Comparison of ENCODE assay signal across 8 mouse cellular contexts in genomic region chr9:40807289-40807920, GRCm38 (mm10). TPM values are rescaled to one million over a fixed set of nuclear protein-coding genes. Genes with fewer than 3 reads are reported as not detected.
DNase-seq lines count a peak whose midpoint lies in the region; ATAC-seq lines count a peak whose summit lies in the region.

No protein-coding gene starts in this region.

- H3K4me2 ChIP-seq in midbrain, embryonic 15.5 days: no peak overlapping the region

- no peak overlapping the region for H3K9ac ChIP-seq in midbrain, embryonic 15.5 days

- H3K27me3 ChIP-seq in midbrain, embryonic 15.5 days (replicated peaks): no peaks in the 10 kb centered on the region

- WGBS in midbrain, embryonic 15.5 days: 24% methylated on average over 11 of the region's 11 CpGs

- peaks cover 16% of the 10 kb centered on the region; the same call in 1 of the 2 replicates for H3K36me3 ChIP-seq in midbrain, embryonic 15.5 days (replicated peaks)

- H3K9me3 ChIP-seq in midbrain, embryonic 15.5 days: no peaks in the 10 kb centered on the region

- peaks cover 63% of the 10 kb centered on the region for H3K4me1 ChIP-seq in midbrain, embryonic 15.5 days

- no peak overlapping the region for H3K4me3 ChIP-seq in midbrain, embryonic 15.5 days

- peak overlapping the region; percentile 43; the same call in 1 of the 2 replicates for H3K27ac ChIP-seq in midbrain, embryonic 15.5 days

- DNase-seq in embryo, embryonic 10 days (ENCODE audit: low spot score): peak; percentile 59
- DNase-seq in embryo, embryonic 9.5 days (ENCODE audit: extremely low spot score): no peak
- peak; percentile 71 for DNase-seq in NIH3T3 (ENCODE audit: low read depth)
- DNase-seq in heart, adult 9 months (ENCODE audit: low spot score in 2 of 2): peak; percentile 47 to 61
- DNase-seq in kidney, postnatal 14 days: peak; percentile 68
- DNase-seq in T-cell, adult 2 months (ENCODE audit: low spot score): no peak
- DNase-seq in layer of hippocampus, adult 8-10 months (ENCODE audit: low spot score in 2 of 2): no peak

- no peak for ATAC-seq in midbrain, embryonic 15.5 days (replicated peaks)

RNA-seq across cellular contexts. Expression of gene Hspa8, which starts 6.6 kb away (rescaled TPM):
- 3,196 and 3,218 TPM in 2 replicates for polyA plus RNA-seq in midbrain, embryonic 15.5 days (2015; fragmentation: Nextera tagmentation; extraction: Ambion mirVana)
- total RNA-seq in layer of hippocampus, adult 8-10 months (2022): 1,000 to 10,000 TPM; 1,628 to 2,341 (median 2,100) TPM

Comparison
In these comparisons a context has a peak if more than half of its experiments do, and no peak if none do; other contexts are left out.
1. DNase-seq: peak in embryo, embryonic 10 days (single experiment), NIH3T3 (single experiment), heart, adult 9 months (2 of 2) and kidney, postnatal 14 days (single experiment); none in embryo, embryonic 9.5 days (single experiment), T-cell, adult 2 months (single experiment) and layer of hippocampus, adult 8-10 months (0 of 2).